Mouse (Mus musculus): ENCODE results near the gene Mrps18c.

Gene Mrps18c

DNA sequence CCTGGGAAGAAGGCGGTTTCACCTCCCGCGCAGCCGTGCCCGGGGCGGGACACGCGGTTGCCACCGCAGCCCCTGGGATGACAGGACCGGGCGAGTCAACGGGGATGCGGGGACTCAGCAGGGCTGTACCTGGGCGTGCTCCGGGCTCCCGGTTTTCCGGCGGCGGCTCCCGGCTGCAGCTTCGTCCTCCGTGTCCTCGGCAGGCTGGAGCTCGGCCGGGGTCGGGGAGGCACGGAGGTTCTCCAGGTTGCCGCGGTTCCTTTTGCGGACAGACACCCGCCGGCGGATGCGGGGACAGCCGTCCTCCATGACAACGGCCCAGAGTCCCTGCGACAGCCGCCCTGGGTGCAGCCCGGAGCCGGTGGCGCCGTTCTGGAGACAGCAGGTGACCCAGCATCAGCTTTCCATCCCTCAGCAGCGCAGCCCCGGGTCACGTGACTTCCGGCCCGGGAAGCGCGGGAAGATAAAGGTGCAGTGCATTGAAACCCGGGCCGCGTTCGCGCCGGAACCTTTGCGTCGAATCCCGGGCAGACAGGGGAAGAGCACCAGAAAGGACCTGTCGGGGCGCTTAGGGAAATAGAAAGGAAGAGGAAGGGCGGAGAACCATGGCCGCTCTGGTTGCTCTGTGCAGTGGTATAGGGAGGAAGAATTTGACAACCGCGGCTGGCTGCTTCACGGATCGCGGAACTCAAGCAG, at the start of gene Mrps18c, which contains the start of gene Helq:
TSS of gene Mrps18c (plus strand) at position 463 of the 696 bp plus-strand sequence.
TSS of gene Helq (minus strand) at position 434 of the 696 bp plus-strand sequence.
- peak; percentile 91 for DNase-seq (ENCODE audit: low read depth, low spot score)

DNA sequence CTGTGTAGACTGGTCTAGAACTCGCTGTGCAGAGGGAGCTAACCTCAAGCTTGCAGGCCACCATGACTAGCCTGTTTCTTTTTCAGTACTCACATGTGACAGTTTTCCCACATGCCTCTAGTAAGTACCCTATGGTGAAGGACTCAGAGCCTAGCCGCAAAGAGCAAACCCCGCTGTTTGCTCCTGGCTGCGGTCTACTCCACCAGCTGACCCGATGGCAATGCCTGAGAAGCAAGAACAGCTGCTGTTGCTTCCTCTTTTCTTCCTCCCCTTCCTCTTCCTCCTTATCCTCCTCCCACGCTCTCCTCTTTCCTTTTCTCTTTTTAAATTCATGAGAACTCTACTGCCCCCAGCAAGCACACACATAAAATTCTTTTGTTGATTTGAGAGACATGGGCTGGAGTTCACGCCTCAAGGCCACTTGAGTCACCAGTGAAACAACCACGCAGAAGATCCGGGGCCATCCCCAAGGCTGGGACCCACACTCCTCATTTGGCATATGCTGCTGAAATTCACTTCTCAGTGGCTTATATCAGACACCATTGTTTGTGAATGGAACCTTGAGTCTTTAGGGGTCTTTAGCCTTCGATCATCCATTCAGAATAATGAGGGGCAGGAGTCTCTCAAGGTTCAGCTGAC, 47.7 kb upstream of the Mrps18c start:
- DNase-seq (ENCODE audit: low read depth, low spot score), result no peak

GRCm38 (mm10) chr5:100751655-100752054, 46.8 kb upstream of the Mrps18c start:
- no peak for DNase-seq (ENCODE audit: low read depth, low spot score)

GRCm38 (mm10) chr5:100753407-100753806, 45.0 kb upstream of the Mrps18c start:
- DNase-seq (ENCODE audit: low read depth, low spot score), result no peak

GRCm38 (mm10) chr5:100758121-100758520, 40.3 kb upstream of the Mrps18c start:
- DNase-seq (ENCODE audit: low read depth, low spot score), result no peak

DNA sequence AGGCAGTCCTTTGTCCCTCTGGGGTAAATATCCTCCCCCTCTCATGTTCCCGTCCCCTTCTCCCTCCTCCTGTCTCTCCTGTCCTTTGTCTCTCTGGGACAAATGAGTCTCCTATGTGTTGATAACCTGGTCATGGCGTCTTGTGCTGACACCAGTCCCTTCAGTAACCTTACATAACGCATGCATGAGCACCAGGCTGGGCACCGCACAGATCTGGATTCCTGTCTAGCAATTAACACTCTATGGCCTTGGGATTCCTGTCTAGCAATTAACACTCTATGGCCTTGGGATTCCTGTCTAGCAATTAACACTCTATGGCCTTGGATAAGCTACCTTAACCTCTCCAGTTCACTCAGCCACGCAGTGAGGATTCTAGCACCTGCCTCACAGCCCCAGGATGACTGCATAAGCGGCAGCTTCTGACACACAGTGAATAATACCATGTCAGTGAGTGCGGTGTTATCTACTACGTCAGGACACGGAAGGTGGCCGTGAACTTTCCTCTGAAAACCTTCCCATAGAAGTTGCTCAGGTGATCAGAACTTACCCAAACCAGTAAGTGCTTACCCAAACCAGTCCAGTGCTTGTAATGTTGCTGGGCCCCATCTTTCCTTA, 38.3 kb upstream of the Mrps18c start:
- no peak for DNase-seq (ENCODE audit: low read depth, low spot score)

DNA sequence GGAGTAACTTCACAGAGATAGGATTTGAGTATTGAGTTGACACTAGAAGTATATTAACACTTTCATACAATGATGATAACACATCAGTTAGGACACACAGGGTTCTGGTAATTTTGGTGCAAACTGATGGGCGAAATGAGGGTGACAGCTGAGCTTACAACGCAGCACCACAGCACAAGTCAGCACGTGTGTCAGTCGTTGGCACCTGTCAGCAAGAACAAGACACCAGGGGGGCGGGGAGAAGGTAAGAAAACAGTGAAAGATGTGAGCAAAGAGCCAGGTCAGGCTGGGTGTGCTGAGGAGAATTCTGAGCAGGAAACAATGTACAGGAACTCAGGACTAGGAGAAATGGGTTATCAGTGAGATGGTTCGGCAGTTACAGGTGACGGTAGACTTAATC, 36.7 kb upstream of the Mrps18c start:
- DNase-seq (ENCODE audit: low read depth, low spot score), result no peak

DNA sequence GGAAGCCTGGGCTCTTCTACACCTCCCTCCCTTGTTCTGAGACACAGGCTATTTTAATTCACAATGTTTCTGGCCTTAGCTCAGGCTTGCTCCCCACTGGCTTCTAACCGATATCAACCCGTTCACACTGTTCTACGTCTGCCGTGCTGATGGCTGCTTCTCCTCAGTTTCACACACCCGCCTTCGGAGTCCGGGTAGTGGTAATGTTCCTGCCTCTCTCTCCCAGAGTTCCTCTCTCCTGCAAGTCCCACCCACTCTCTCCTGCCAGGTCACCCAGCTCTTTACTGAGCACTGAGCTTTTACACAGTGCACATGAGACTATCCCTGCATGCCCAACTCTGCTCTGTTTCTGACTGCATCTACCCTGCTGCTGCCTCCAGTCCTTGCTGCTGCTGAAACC, 32.4 kb upstream of the Mrps18c start:
- no peak for DNase-seq (ENCODE audit: low read depth, low spot score)

DNA sequence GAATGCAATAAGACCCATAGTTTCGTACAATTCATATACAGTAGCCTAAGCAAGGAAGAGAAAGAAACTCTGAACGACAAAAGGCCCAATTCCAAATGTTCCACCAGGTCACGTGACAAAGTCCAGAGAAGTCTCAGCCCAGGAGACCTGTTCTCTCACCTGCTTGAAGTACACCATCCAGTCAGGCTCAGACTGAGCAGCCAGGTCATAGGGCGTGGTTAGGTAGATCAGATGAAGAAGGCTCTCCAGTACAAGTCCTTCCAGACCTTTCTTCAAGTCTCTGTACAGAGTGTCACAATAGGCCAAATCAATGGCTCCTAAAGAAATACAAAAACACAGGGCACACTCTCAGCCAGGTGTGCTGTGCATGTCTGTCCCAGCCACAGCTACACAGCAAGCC, 26.9 kb upstream of the Mrps18c start:
- no peak for DNase-seq (ENCODE audit: low read depth, low spot score)

GRCm38 (mm10) chr5:100775778-100776404, 22.5 kb upstream of the Mrps18c start:
- DNase-seq (ENCODE audit: low read depth, low spot score), result no peak

DNA sequence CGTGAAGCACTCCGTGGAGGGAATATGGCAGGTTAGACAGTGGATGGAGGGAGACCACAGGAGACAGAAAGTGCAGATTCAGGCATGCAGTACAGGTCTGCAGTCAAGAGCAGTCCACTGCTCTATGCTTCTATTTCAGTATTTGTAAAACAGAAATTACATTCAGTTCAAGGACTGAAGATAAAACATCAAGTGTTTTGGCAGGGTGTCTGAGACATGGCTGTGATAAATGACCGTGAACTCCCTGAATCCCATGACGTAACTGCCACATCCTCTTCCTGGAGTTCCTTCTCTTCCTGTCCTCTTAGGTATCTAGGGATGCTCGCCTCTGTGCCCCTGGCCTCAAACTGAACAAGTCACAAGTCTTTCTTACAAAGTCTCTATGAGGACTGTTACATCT, 21.5 kb upstream of the Mrps18c start:
- no peak for DNase-seq (ENCODE audit: low read depth, low spot score)

DNA sequence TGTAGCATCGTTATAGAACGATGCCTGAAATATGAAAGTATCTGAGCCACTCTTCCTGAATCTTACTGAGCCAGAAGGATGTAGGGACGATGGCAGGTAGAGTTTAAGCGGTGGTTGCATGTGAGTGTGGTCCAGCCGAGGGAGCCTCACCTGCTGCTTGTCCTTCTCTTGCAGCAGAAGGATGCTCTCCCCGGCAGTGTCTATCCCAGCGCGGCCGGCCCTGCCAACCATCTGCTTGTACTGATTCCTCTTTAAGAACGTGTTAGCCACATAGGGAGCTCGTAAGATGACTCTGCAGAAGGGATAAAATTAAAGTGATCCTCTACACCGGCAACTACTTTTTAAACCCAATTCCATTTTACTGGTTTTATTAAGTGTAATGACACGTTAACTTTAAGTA, 19.4 kb upstream of the Mrps18c start:
- no peak for DNase-seq (ENCODE audit: low read depth, low spot score)

DNA sequence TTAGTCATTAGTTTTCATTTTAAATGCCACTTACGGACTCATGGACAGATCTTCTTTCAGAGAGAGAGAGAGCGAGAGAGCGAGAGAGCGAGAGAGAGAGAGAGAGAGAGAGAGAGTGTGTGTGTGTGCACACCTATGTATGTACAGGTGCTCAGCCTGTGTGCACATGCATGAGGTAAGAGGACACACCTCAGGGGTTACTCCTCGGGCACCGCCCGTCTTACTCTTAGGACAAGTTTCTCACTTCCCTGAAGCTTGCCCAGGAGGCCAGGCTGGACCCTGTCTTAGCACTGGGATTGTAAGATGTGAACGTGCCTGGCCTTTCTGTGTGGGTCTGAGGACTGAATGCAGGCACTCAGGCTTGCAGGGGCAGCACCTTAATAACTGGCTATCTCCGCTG, 10.9 kb upstream of the Mrps18c start:
- DNase-seq (ENCODE audit: low read depth, low spot score), result no peak

GRCm38 (mm10) chr5:100792261-100792660, 6.2 kb upstream of the Mrps18c start:
- no peak for DNase-seq (ENCODE audit: low read depth, low spot score)

DNA sequence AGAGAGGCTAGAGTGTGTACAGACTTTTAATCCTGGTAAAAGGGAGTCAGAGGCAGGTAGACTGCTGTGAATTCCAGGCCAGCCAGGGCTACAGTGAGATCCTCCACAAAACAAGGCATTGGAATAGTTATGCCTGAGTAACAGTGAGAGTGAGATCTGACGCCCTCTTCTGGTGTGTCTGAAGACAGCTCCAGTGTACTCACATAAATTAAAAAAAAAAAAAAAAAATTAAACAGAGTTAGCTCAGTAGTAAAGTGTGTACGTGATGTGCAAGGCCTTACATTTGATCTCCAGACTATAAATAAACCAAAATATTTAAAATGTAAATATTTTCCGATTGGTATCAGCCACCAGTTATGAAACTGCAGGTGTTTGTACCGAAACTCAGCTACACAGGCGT, 4.3 kb upstream of the Mrps18c start:
- DNase-seq (ENCODE audit: low read depth, low spot score), result no peak

GRCm38 (mm10) chr5:100818341-100818740, 19.9 kb downstream of the Mrps18c start:
- DNase-seq (ENCODE audit: low read depth, low spot score), result no peak

- no peak for DNase-seq (ENCODE audit: low read depth, low spot score)
These were observed 21.4 kb downstream of the Mrps18c start for GRCm38 (mm10) chr5:100819568-100820480.

DNA sequence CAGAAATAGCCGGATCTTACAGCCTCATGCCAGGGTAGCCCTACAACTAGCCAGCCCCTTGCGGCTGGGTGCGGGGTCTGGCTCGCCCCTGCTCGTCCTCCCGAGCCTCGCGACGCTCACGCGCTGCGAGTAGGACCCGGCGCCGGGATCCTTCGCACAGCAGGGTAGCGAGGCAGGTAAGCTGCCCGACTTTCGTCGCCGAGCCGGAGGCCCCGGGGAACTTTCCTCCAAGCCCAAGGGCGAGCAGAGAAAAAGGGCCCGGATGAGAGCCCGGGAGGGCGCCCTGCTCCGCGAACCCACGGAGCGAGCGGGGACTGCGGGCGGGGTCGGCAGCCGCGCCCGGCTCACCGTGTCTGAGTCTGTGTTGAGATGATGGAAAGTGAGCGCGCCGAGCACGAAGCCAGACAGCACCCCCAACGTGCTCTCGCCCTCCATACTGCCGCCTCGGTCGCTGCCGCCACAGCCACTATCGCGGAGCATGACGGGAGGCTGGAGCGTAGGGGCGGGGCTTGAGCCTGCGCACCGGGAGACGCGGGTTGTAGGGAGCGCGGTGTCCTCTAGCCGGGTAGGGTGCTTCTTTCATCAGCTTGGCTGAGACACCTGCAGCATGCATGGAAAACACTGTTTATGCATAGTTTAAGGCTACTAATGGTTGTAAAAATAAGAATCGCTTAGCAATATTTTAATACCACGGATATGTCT, 22.2 kb downstream of the Mrps18c start, which contains the start of gene Abraxas1:
TSS of gene Abraxas1 (minus strand) at position 483 of the 702 bp plus-strand sequence.
- peak; percentile 65 for DNase-seq (ENCODE audit: low read depth, low spot score)

- DNase-seq (ENCODE audit: low read depth, low spot score), result no peak
These were observed 22.9 kb downstream of the Mrps18c start for GRCm38 (mm10) chr5:100821375-100821774.

DNA sequence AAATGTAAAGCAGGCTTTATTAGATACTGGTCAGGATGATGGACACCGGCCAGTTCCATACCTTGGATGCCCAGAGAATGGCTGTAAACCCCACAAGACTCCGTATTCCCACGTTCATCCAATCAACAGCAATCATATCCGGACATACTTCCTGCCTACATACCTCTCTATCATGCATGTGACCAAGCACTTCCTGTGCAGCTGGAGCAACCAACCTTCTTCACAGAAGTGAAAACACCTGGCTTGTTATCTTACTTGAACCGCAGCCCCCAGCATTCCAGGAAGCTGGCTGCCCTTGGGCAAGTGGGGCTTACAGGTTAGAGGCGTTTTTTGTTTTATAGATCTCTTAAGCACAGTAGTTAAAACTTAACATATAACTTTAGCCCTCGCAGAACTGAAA, 24.4 kb downstream of the Mrps18c start:
- DNase-seq (ENCODE audit: low read depth, low spot score), result no peak

- DNase-seq (ENCODE audit: low read depth, low spot score), result no peak
These were observed 27.5 kb downstream of the Mrps18c start for GRCm38 (mm10) chr5:100825975-100826374.
